Mouse (Mus musculus) embryonic fibroblast, embryonic 13.5 days (primary cell): Measurements from ENCODE around the gene Vdac2.

Experiments used
- CTCF ChIP-seq: IDR thresholded peaks from 2 replicates; pipeline ENCODE4 v1.5.1; 2011; ENCODE audit warnings: mild to moderate bottlenecking, control low read depth, low read length, moderate library complexity, borderline replicate concordance; ENCODE audit not compliant: insufficient read depth
- POLR2A ChIP-seq: IDR thresholded peaks from 2 replicates; pipeline ENCODE4 v1.6.1; 2011; ENCODE audit warnings: low read depth, mild to moderate bottlenecking, control low read depth, low read length, moderate library complexity

- TF ChIP-seq POLR2A (peak; percentile 40; the same call in 1 of the 2 replicates), CTCF (no peak)
These were observed 2.2 kb upstream of the Vdac2 start for GRCm38 (mm10) chr14:21822795-21823374.
